Mouse (Mus musculus) embryonic fibroblast, embryonic 13.5 days (primary cell): ENCODE measurements around the gene Ugt1a7c. TPM values are rescaled to one million over a fixed set of nuclear protein-coding genes. Genes with fewer than 3 reads are reported as not detected.
A peak's percentile ranks its signal among the peaks of the same experiment; 100 is the strongest.
"Not testable (repeated sequence)": the region's sequence is repeated elsewhere in the genome, so short reads cannot be mapped to it uniquely, and the experiment has no call there.

Experiments
- H3K27ac ChIP-seq: 2 replicates; pipeline ENCODE4 v1.5.1; 2012; ENCODE audit warnings: low read length, control low read depth, inconsistent platforms; ENCODE audit not compliant: insufficient read depth
- H3K4me1 ChIP-seq: 2 replicates; pipeline ENCODE4 v1.6.1; 2011; ENCODE audit warnings: low read length; ENCODE audit not compliant: control insufficient read depth, insufficient read depth
- H3K4me3 ChIP-seq: 2 replicates; pipeline ENCODE4 v1.5.1; 2011; ENCODE audit warnings: mild to moderate bottlenecking, control low read depth, low read length; ENCODE audit not compliant: insufficient read depth
- CTCF ChIP-seq: IDR thresholded peaks from 2 replicates; pipeline ENCODE4 v1.5.1; 2011; ENCODE audit warnings: mild to moderate bottlenecking, control low read depth, low read length, moderate library complexity, borderline replicate concordance; ENCODE audit not compliant: insufficient read depth
- POLR2A ChIP-seq: IDR thresholded peaks from 2 replicates; pipeline ENCODE4 v1.6.1; 2011; ENCODE audit warnings: low read depth, mild to moderate bottlenecking, control low read depth, low read length, moderate library complexity
- polyA plus RNA-seq: library from polyadenylated mRNA; stranded (reverse); fragments of >200 nt; gene quantifications from 2 replicates; pipeline ENCODE4 v1.2.4, GENCODE M21; 2011; ENCODE audit warnings: low read depth; ENCODE audit not compliant: missing spikeins, insufficient read length

The Ugt1a7c gene
- polyA plus RNA-seq, 1 experiment: 8.0 TPM

DNA sequence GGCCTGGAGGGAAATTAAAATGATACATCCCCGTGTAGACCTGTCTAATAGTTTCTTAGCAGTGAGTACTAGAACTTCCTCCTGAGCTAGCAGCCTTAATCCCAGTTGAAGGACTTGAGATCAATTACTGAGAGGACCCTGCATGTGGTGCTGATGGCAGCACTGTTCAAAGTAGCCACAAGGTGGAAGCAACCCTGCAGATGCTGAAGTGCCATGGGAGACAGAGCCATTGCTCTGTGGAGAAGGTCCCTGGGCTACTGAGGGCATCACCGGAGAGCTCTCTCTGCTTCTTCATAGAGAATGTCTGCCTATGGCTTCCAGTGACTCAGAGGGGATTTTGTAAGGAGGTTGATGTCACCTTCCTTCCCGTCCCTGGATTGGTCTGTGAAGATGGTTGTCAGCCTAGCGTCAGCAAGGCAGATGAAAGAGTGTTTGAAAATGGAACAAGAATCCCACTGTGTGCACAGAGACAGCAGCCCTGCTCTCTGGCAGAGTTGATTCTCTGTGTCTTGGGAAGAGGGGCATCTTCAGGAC, 31.0 kb downstream of the Ugt1a7c start:
- H3K27ac ChIP-seq, H3K4me3 ChIP-seq, H3K4me1 ChIP-seq: not testable (repeated sequence)
- TF ChIP-seq CTCF: peak; percentile 24; the same call in 1 of the 2 replicates

DNA sequence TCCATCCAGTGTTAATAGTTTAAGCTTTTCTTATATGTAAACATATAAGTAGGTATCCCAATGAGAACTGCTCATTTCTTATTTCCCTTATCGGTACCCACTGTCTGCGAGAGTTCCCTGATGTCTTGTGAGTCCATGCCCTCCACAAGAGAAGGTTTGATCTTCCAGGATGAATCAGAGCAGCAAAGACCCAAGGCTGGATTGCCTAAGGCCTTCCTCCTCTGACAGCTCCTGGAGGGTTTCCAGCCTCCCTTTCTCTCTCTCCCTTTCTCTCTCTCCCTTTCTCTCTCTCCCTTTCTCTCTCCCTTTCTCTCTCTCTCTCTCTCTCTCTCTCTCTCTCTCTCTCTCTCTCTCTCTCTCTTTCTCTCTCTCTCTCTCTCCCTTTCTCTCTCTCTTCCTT, 34.2 kb downstream of the Ugt1a7c start:
- H3K27ac ChIP-seq, H3K4me1 ChIP-seq, H3K4me3 ChIP-seq: not testable (repeated sequence)

DNA sequence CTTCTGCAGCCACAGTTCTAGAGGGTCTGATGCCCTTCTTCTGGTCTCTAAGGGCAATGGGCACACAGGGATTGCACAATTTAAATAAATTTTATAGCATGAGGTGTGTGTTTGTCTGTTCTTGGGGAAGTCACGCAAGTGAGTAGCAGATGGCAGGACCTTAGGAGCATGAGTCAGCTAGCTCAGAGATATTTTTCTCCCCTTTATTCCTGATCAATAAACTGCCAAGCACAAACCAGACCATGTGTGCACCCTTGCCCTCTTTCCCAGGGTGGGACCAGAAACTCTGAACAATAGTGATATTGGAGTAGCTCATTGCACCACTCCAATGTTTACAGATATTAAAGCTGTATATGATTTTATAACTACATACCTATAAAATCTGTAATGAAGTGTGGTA, 35.4 kb downstream of the Ugt1a7c start:
- H3K4me3 ChIP-seq, H3K27ac ChIP-seq: not testable (repeated sequence)

DNA sequence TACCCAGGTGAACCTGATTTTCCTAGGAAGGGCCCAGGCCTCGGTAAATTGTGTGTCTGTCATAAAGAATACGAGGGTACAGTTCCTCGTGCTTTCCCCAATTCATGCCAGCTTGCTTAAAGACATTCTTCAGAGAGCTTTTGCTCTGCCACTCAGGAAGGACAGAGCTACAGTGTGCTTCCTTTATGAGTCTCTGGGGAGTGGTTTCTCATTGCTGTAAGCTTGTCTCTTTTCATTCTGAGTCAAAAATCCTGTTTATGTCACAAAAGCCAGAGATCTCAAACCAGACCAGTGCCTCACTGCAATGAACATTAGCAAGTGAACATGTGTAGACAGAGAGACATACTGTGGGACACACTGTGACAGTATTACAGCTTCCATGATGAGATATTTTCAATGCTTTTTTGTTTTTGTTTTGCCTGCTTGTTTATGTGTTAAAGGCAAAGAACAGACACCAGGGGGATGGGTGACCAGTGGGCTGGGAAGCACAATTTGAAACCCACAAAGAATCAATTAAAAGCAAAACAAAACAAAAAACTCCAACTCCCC, 39.1 kb downstream of the Ugt1a7c start:
- TF ChIP-seq POLR2A (no peak), CTCF (no peak)
- Histone ChIP-seq H3K4me3 (no peak overlapping the region), H3K27ac (peak overlapping the region; percentile 76)

More for the DNA sequence above, 35.4 kb downstream of the Ugt1a7c start:
- H3K4me1 ChIP-seq: not testable (repeated sequence)

DNA sequence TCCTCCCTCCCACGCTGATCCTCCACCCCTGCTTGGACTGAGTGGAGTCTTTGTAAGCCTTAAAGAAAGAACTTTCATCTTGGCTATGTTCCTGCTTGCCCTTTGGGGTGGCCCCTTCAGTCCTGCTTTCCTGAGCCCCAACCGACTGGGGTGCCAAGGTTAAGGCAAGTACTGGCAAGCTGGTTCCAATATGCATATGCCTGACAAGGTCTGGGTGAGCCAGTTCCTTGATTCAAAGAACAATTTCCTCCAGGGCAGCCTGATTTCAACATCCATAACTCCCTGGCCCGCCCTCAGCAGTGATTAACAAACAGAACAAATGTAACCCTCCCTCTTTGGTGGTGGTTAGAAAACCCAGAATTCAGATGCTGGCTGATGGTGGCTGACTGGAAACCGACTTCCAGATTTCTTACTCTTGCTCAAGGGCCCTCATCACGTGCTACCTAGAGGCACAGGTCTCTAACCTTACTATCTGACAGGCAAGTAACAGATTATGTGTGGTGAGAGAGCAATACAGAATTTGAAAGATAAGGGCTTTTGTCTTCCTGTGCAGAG, 39.7 kb downstream of the Ugt1a7c start, which contains the start of gene Ugt1a6a:
Gene Ugt1a6a, plus strand, starts transcription at position 353 of the 555 bp plus-strand sequence.
- not testable (repeated sequence) for H3K4me3 ChIP-seq, H3K4me1 ChIP-seq
- H3K27ac ChIP-seq: peak within 1 kb of the TSS; percentile 76

More for the DNA sequence above, 39.1 kb downstream of the Ugt1a7c start:
- no peaks in the 10 kb centered on the region for H3K4me1 ChIP-seq

DNA sequence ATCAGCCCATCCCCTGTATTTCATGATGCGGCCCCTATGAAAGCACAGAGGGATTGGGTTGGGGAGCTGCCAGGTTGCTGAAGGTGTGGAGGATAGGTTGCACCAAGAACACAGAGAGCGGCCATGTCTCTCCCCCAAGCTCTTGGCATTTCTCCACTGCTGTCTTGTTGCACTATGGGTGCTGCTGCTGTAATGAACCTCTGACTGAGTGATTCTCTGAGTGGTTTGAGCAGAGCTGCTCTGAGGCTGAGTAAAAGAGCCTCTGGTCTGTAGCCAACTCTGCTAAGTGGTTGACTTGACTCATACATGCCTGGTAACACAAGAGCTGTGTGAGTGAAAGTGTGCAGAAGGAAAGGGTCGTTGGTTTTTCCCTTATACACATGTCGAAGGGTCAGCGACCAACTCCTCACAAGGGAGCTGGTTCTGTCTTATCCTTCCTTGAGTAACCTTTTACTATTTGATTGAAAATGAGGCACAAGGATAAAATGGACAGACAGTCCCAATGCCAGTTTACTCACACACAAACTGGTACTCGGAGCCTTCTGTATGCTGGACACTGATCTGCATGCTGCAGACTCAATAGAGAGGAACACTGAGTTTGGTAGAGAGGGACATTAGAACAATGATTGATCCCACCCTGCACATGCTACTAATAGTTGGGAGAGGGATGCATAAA, 40.5 kb downstream of the Ugt1a7c start:
- H3K4me3 ChIP-seq, H3K4me1 ChIP-seq: not testable (repeated sequence)
- H3K27ac ChIP-seq: peak overlapping the region; percentile 14

DNA sequence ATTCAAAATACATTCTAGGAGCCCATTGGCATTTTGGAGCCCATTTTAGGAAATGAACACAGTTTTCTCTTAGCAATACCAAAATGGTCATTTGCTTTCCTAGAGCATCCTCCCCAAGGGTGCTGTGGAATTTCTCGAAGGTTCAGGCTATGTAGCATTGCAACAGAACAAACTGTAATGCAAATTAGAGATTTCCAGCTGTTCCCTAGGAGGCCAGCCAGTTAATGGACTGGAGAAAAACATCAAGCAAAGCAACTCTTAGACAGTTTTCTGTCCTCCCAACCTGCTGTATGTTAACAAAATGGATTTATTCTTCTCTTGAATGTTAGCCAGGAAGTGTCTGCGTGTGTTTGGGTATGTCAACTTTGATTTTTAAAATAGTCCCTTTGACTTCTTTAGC, 41.8 kb downstream of the Ugt1a7c start:
- Histone ChIP-seq H3K4me1 (no peaks in the 10 kb centered on the region), H3K4me3 (no peak overlapping the region), H3K27ac (no peak overlapping the region)
- no peak for TF ChIP-seq POLR2A
- no peak for TF ChIP-seq CTCF

DNA sequence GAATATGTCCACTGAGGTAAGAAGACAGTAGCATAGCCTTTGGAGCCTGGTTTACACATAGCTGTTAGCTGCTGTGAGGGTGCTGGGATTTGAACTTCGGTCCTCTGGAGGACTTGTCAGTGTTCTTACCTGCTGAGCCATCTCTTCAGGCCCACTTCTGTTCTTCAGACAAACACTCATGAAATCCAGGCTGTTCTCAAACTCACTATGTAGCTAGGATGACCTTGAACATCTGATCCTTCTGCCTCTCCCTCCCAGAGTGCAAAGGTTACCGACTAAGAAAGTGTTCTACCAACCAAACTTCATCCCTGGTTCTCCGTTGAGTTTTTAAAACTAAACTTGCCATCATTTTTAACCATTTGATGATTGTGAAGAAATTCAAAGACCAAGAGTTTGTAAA, 42.4 kb downstream of the Ugt1a7c start:
- Histone ChIP-seq H3K27ac (no peak overlapping the region), H3K4me3 (no peak overlapping the region), H3K4me1 (no peaks in the 10 kb centered on the region)
- TF ChIP-seq CTCF (no peak), POLR2A (no peak)

GRCm38 (mm10) chr1:88138145-88138544, 43.3 kb downstream of the Ugt1a7c start:
- TF ChIP-seq CTCF: no peak
- Histone ChIP-seq H3K4me3 (no peak overlapping the region), H3K27ac (no peak overlapping the region), H3K4me1 (no peaks in the 10 kb centered on the region)

DNA sequence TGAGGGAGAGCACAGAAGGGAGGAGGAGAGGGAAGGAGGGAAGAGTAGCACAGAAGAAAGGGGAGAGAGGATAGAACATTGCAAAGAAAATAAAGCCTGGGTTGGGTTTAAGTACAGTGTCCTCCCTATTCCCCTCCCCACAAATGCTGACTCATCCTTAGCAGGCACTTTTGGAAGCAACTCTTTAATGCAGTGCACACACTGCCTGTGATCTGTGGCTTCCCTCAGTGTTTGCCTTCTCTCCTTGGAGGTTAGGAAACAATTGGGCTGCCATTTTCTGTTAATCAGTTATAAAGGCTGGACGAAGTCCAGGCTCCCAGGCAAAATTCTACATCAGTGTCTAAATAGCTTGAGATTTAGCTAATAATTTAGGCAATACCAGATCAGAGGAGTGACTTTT, 45.6 kb downstream of the Ugt1a7c start:
- not testable (repeated sequence) for H3K4me3 ChIP-seq, H3K4me1 ChIP-seq, H3K27ac ChIP-seq
